Mouse (Mus musculus): Measurements from ENCODE around the gene Abca6. TPM values are rescaled to one million over a fixed set of nuclear protein-coding genes. Genes with fewer than 3 reads are reported as not detected.
A peak's percentile ranks its signal among the peaks of the same experiment; 100 is the strongest.

The Abca6 gene
- total and polyA plus RNA-seq, 2 experiments = 20.9 to 296 TPM

- TF ChIP-seq CTCF (IDR thresholded peaks at IDR 0.05; ENCODE audit: low read depth, low read length) (no peak), POLR2A (IDR thresholded peaks at IDR 0.05; ENCODE audit: extremely low read depth, insufficient read depth, low read length) (no peak)
- no peaks in the 10 kb centered on the region for H3K79me2 ChIP-seq (ENCODE audit: control insufficient read depth, insufficient read depth, low read length)
- H3K27ac ChIP-seq (replicated peaks; ENCODE audit: insufficient read depth, low read depth, low read length) = no peak overlapping the region
- no peaks in the 10 kb centered on the region for H3K27me3 ChIP-seq (ENCODE audit: control insufficient read depth, insufficient read depth, low read length)
- WGBS = 72% methylated on average over 11 of the region's 11 CpGs
- H3K9ac ChIP-seq (ENCODE audit: low read depth, low read length) = no peak overlapping the region
- peaks cover 4% of the 10 kb centered on the region; the same call in 1 of the 2 replicates for H3K4me1 ChIP-seq (ENCODE audit: control insufficient read depth, insufficient read depth, low read length)
- no peak for DNase-seq (ENCODE audit: extremely low read depth, low read depth, low spot score)
- H3K36me3 ChIP-seq (ENCODE audit: control insufficient read depth, insufficient read depth, low read length) = no peaks in the 10 kb centered on the region
- no peak overlapping the region for H3K4me3 ChIP-seq (ENCODE audit: insufficient read depth, low read depth, low read length)
Observed at GRCm38 (mm10) chr11:110266757-110267156, 15.2 kb upstream of the Abca6 start.

GRCm38 (mm10) chr11:110261867-110262266 lies 10.3 kb upstream of the Abca6 start:
- no peaks in the 10 kb centered on the region for H3K79me2 ChIP-seq (ENCODE audit: control insufficient read depth, insufficient read depth, low read length)
- no peak overlapping the region for H3K27ac ChIP-seq (replicated peaks; ENCODE audit: insufficient read depth, low read depth, low read length)
- H3K27me3 ChIP-seq (ENCODE audit: control insufficient read depth, insufficient read depth, low read length) = no peaks in the 10 kb centered on the region
- peaks cover 5% of the 10 kb centered on the region; the same call in 1 of the 2 replicates for H3K4me1 ChIP-seq (ENCODE audit: control insufficient read depth, insufficient read depth, low read length)
- peak; percentile 78 for DNase-seq (ENCODE audit: extremely low read depth, low read depth, low spot score)
- no peak for TF ChIP-seq CTCF (IDR thresholded peaks at IDR 0.05; ENCODE audit: low read depth, low read length)
- TF ChIP-seq POLR2A (IDR thresholded peaks at IDR 0.05; ENCODE audit: extremely low read depth, insufficient read depth, low read length) = no peak
- no peak overlapping the region for H3K9ac ChIP-seq (ENCODE audit: low read depth, low read length)
- no peak overlapping the region for H3K4me3 ChIP-seq (ENCODE audit: insufficient read depth, low read depth, low read length)
- 37% methylated on average over 3 of the region's 3 CpGs for WGBS
- H3K36me3 ChIP-seq (ENCODE audit: control insufficient read depth, insufficient read depth, low read length) = no peaks in the 10 kb centered on the region

DNA sequence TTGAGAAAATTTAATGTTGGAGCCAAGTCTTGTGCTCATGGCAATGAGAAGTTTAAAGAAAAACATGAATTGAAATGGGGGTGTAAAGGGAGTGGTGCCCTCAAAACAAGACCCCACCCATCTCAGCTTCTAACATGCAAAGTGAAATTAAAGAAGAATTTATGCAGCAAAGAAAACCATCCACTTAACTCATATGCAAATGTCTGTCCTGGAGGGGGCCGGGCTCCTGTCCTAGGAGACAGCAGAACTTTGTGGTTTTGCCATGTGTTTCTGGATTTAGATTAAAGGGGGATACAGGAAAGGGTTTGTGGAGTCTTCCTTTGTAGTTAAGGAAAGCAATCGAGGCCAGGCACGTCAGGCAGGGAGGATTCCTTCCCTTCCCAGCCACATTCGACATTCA lies 6.3 kb upstream of the Abca6 start:
- Histone ChIP-seq H3K27ac (replicated peaks; ENCODE audit: insufficient read depth, low read depth, low read length) (no peak overlapping the region), H3K4me3 (ENCODE audit: insufficient read depth, low read depth, low read length) (no peak overlapping the region), H3K79me2 (ENCODE audit: control insufficient read depth, insufficient read depth, low read length) (no peaks in the 10 kb centered on the region), H3K36me3 (ENCODE audit: control insufficient read depth, insufficient read depth, low read length) (no peaks in the 10 kb centered on the region), H3K27me3 (ENCODE audit: control insufficient read depth, insufficient read depth, low read length) (no peaks in the 10 kb centered on the region), H3K9ac (ENCODE audit: low read depth, low read length) (no peak overlapping the region), H3K4me1 (ENCODE audit: control insufficient read depth, insufficient read depth, low read length) (peaks cover 12% of the 10 kb centered on the region; the same call in 1 of the 2 replicates)
- DNase-seq (ENCODE audit: extremely low read depth, low read depth, low spot score) = no peak
- no peak for TF ChIP-seq CTCF (IDR thresholded peaks at IDR 0.05; ENCODE audit: low read depth, low read length)
- TF ChIP-seq POLR2A (IDR thresholded peaks at IDR 0.05; ENCODE audit: extremely low read depth, insufficient read depth, low read length) = no peak
- WGBS = 79% methylated on average over 4 of the region's 4 CpGs

DNA sequence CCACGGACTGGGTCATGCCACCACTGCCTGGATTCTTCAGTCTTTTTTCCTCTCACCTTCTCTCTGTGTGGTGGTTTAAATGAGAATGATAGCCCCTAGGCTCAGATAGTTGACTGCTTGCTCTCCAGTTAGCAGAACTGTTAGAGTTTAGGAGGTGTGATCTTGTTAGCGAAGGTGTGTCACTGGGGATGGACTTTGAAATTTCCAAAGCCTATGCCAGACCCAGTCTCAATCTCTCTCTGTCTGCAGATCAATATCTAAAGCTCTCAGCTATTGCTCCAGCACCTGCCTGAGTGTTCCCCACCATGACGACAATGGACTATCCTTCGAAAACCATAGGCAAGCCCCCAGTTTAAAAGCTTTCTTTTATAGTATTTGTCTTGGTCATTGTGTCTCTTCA lies 5.5 kb upstream of the Abca6 start:
- Histone ChIP-seq H3K9ac (ENCODE audit: low read depth, low read length) (no peak overlapping the region), H3K4me1 (ENCODE audit: control insufficient read depth, insufficient read depth, low read length) (peaks cover 13% of the 10 kb centered on the region; the same call in 1 of the 2 replicates), H3K27ac (replicated peaks; ENCODE audit: insufficient read depth, low read depth, low read length) (peak overlapping the region; percentile 75), H3K79me2 (ENCODE audit: control insufficient read depth, insufficient read depth, low read length) (no peaks in the 10 kb centered on the region), H3K27me3 (ENCODE audit: control insufficient read depth, insufficient read depth, low read length) (no peaks in the 10 kb centered on the region), H3K4me3 (ENCODE audit: insufficient read depth, low read depth, low read length) (no peak overlapping the region), H3K36me3 (ENCODE audit: control insufficient read depth, insufficient read depth, low read length) (no peaks in the 10 kb centered on the region)
- 37% methylated on average over 4 of the region's 4 CpGs for WGBS
- TF ChIP-seq POLR2A (IDR thresholded peaks at IDR 0.05; ENCODE audit: extremely low read depth, insufficient read depth, low read length) (no peak), CTCF (IDR thresholded peaks at IDR 0.05; ENCODE audit: low read depth, low read length) (no peak)
- DNase-seq (ENCODE audit: extremely low read depth, low read depth, low spot score) = peak; percentile 92

DNA sequence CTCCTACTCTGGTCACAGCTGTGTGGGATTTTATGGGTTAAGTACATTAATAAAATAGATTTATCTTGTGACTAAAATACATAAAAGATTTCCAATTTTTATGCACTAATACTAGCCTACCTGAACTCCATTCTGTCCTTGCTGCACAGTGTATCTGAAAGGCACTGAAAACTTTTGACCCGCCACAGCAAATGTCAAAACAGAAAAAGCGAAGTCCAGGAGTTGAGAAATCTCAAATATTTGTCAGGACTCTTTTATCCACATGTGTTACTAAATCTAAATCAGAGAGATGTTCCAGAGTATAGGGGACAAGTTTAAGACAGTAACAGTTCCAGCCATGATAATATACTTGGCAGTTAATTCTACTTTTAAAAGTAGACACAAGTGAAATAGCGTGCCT lies 680 bp upstream of the Abca6 start:
- 24% methylated on average over 3 of the region's 3 CpGs for WGBS
- Histone ChIP-seq H3K4me1 (ENCODE audit: control insufficient read depth, insufficient read depth, low read length) (peaks cover 14% of the 10 kb centered on the region; the same call in 1 of the 2 replicates), H3K36me3 (ENCODE audit: control insufficient read depth, insufficient read depth, low read length) (peaks cover 10% of the 10 kb centered on the region), H3K9ac (ENCODE audit: low read depth, low read length) (no peak overlapping the region), H3K27ac (replicated peaks; ENCODE audit: insufficient read depth, low read depth, low read length) (no peak overlapping the region), H3K27me3 (ENCODE audit: control insufficient read depth, insufficient read depth, low read length) (no peaks in the 10 kb centered on the region), H3K4me3 (ENCODE audit: insufficient read depth, low read depth, low read length) (peak overlapping the region; percentile 41; the same call in 1 of the 2 replicates), H3K79me2 (ENCODE audit: control insufficient read depth, insufficient read depth, low read length) (no peaks in the 10 kb centered on the region)
- TF ChIP-seq CTCF (IDR thresholded peaks at IDR 0.05; ENCODE audit: low read depth, low read length) = no peak
- no peak for TF ChIP-seq POLR2A (IDR thresholded peaks at IDR 0.05; ENCODE audit: extremely low read depth, insufficient read depth, low read length)
- peak; percentile 97 for DNase-seq (ENCODE audit: extremely low read depth, low read depth, low spot score)

- no peak for TF ChIP-seq CTCF (IDR thresholded peaks at IDR 0.05; ENCODE audit: low read depth, low read length)
- TF ChIP-seq POLR2A (IDR thresholded peaks at IDR 0.05; ENCODE audit: extremely low read depth, insufficient read depth, low read length) = no peak
- no peaks in the 10 kb centered on the region for H3K27me3 ChIP-seq (ENCODE audit: control insufficient read depth, insufficient read depth, low read length)
- H3K4me1 ChIP-seq (ENCODE audit: control insufficient read depth, insufficient read depth, low read length) = peaks cover 13% of the 10 kb centered on the region
- H3K36me3 ChIP-seq (ENCODE audit: control insufficient read depth, insufficient read depth, low read length) = peaks cover 71% of the 10 kb centered on the region
- no peak overlapping the region for H3K4me3 ChIP-seq (ENCODE audit: insufficient read depth, low read depth, low read length)
- no peak overlapping the region for H3K9ac ChIP-seq (ENCODE audit: low read depth, low read length)
- peak; percentile 97 for DNase-seq (ENCODE audit: extremely low read depth, low read depth, low spot score)
- H3K27ac ChIP-seq (replicated peaks; ENCODE audit: insufficient read depth, low read depth, low read length) = peak overlapping the region; percentile 75
- H3K79me2 ChIP-seq (ENCODE audit: control insufficient read depth, insufficient read depth, low read length) = peaks cover 5% of the 10 kb centered on the region; the same call in 1 of the 2 replicates
- 30% methylated on average over 10 of the region's 10 CpGs for WGBS
Observed at GRCm38 (mm10) chr11:110244730-110245129, 6.8 kb downstream of the Abca6 start.

Data from liver, adult 2 months (tissue).